Mouse (Mus musculus): ENCODE measurements at regions not wholly inside any gene's neighbourhood (a gene's known extent, or its start where the extent isn't known, plus 50 kb on each side); places are given as distances from the start of the nearest gene placed in this dataset.

GRCm38 (mm10) chr7:79543231-79544071, 74.0 kb downstream of the Rhcg start:
- intact Hi-C loops (cut with DNase I), result no loop called here

GRCm38 (mm10) chr7:79542379-79543015, 75.0 kb downstream of the Rhcg start:
- no peak for DNase-seq (ENCODE audit: low spot score in 2 of 2)

More at GRCm38 (mm10) chr7:79543231-79544071, 74.0 kb downstream of the Rhcg start:
- no peak for DNase-seq (ENCODE audit: low spot score in 2 of 2)

GRCm38 (mm10) chr7:79540246-79540645, 74.1 kb upstream of the Polg start:
- no peak for DNase-seq (ENCODE audit: low spot score in 2 of 2)
- intact Hi-C loops (cut with DNase I), result no loop called here

More at GRCm38 (mm10) chr7:79542379-79543015, 75.0 kb downstream of the Rhcg start:
- intact Hi-C loops (cut with DNase I), result no loop called here

- DNase-seq (ENCODE audit: low spot score in 2 of 2), result no peak
- intact Hi-C loops (cut with DNase I), result no loop called here
These were observed 73.3 kb upstream of the Polg start for GRCm38 (mm10) chr7:79539426-79539825.

- peak; percentile 68 to 78 for DNase-seq (ENCODE audit: low spot score in 2 of 2)
- intact Hi-C loops (cut with DNase I), result no loop called here
These were observed 70.0 kb upstream of the Polg start for GRCm38 (mm10) chr7:79536157-79536641.

GRCm38 (mm10) chr7:79535251-79536111, 69.3 kb upstream of the Polg start:
- DNase-seq (ENCODE audit: low spot score in 2 of 2), result peak; percentile 65
- intact Hi-C loops (cut with DNase I), result loop anchor here (2.0 kb wide), 1 partner anchor 15 kb away; no protein-coding TSS in a partner anchor

- DNase-seq (ENCODE audit: low spot score in 2 of 2), result no peak
- intact Hi-C loops (cut with DNase I), result loop anchor here (2.0 kb wide), 1 partner anchor 14 kb away; no protein-coding TSS in a partner anchor
These were observed 68.7 kb upstream of the Polg start for GRCm38 (mm10) chr7:79534819-79535218.

- DNase-seq (ENCODE audit: low spot score in 2 of 2), result no peak
- intact Hi-C loops (cut with DNase I), result loop anchor here (2.0 kb wide), 1 partner anchor 14 kb away; no protein-coding TSS in a partner anchor
These were observed 68.2 kb upstream of the Polg start for GRCm38 (mm10) chr7:79534381-79534780.

GRCm38 (mm10) chr7:79532626-79533140, 66.5 kb upstream of the Polg start:
- intact Hi-C loops (cut with DNase I), result no loop called here
- no peak for DNase-seq (ENCODE audit: low spot score in 2 of 2)

- intact Hi-C loops (cut with DNase I), result no loop called here
- peak; percentile 56 to 57 for DNase-seq (ENCODE audit: low spot score in 2 of 2)
These were observed 65.6 kb upstream of the Polg start for GRCm38 (mm10) chr7:79531551-79532356.

- peak in 1 of 2 experiments; percentile 48 for DNase-seq (ENCODE audit: low spot score in 2 of 2)
These were observed 65.0 kb upstream of the Polg start for GRCm38 (mm10) chr7:79531142-79531541.

GRCm38 (mm10) chr7:79529480-79529879, 63.3 kb upstream of the Polg start:
- intact Hi-C loops (cut with DNase I), result no loop called here

More at GRCm38 (mm10) chr7:79531142-79531541, 65.0 kb upstream of the Polg start:
- intact Hi-C loops (cut with DNase I), result no loop called here

GRCm38 (mm10) chr7:79527984-79528383, 61.8 kb upstream of the Polg start:
- no peak for DNase-seq (ENCODE audit: low spot score in 2 of 2)
- intact Hi-C loops (cut with DNase I), result no loop called here

More at GRCm38 (mm10) chr7:79529480-79529879, 63.3 kb upstream of the Polg start:
- DNase-seq (ENCODE audit: low spot score in 2 of 2), result no peak

GRCm38 (mm10) chr7:79525690-79526630, 59.8 kb upstream of the Polg start:
- no peak for DNase-seq (ENCODE audit: low spot score in 2 of 2)
- intact Hi-C loops (cut with DNase I), result no loop called here

GRCm38 (mm10) chr7:79524921-79525320, 58.8 kb upstream of the Polg start:
- intact Hi-C loops (cut with DNase I), result no loop called here
- DNase-seq (ENCODE audit: low spot score in 2 of 2), result peak; percentile 75 to 77

GRCm38 (mm10) chr7:79523696-79524095, 57.5 kb upstream of the Polg start:
- intact Hi-C loops (cut with DNase I), result no loop called here
- peak; percentile 73 to 85 for DNase-seq (ENCODE audit: low spot score in 2 of 2)

GRCm38 (mm10) chr7:79522046-79522445, 55.9 kb upstream of the Polg start:
- no peak for DNase-seq (ENCODE audit: low spot score in 2 of 2)

More at GRCm38 (mm10) chr7:79522046-79522445, 55.9 kb upstream of the Polg start:
- intact Hi-C loops (cut with DNase I), result no loop called here
